Comparison of ENCODE assay signal across 8 mouse cellular contexts in genomic region chr11:24202641-24203361, GRCm38 (mm10).
A peak's percentile ranks its signal among the peaks of the same experiment; 100 is the strongest.
DNase-seq lines count a peak whose midpoint lies in the region; ATAC-seq lines count a peak whose summit lies in the region.
"Had no signal": no experiment of that assay in that cellular context is flagged by ENCODE, and none has a peak within 500 bp of the region (broad histone marks: within the 10 kb centered on the region; RNA-seq: fewer than 3 reads in every experiment).

No protein-coding gene starts in this region.

- H3K27me3 ChIP-seq in intestine, embryonic 14.5 days (replicated peaks; ENCODE audit: control insufficient read depth, insufficient read depth, low read length): no peaks in the 10 kb centered on the region
- no peaks in the 10 kb centered on the region for H3K27me3 ChIP-seq in intestine, embryonic 16.5 days (replicated peaks; ENCODE audit: control insufficient read depth, insufficient read depth, low read length)
- H3K27me3 ChIP-seq in embryonic facial prominence, embryonic 12.5 days: no peaks in the 10 kb centered on the region

- peak overlapping the region; percentile 4; the same call in 1 of the 2 replicates for H3K4me2 ChIP-seq in intestine, embryonic 14.5 days (ENCODE audit: low read length)
- H3K4me2 ChIP-seq in intestine, embryonic 16.5 days (ENCODE audit: low read depth, low read length): no peak overlapping the region
- H3K4me2 ChIP-seq in embryonic facial prominence, embryonic 12.5 days (replicated peaks): 0 out of 2 replicates have a peak overlapping the region, but pooled peaks have one; percentile 0

- no peaks in the 10 kb centered on the region for H3K36me3 ChIP-seq in intestine, embryonic 14.5 days (ENCODE audit: control insufficient read depth, insufficient read depth, low read length)
- no peaks in the 10 kb centered on the region for H3K36me3 ChIP-seq in intestine, embryonic 16.5 days (ENCODE audit: control insufficient read depth, insufficient read depth, low read length)
- no peaks in the 10 kb centered on the region for H3K36me3 ChIP-seq in embryonic facial prominence, embryonic 12.5 days

- no peaks in the 10 kb centered on the region for H3K9me3 ChIP-seq in intestine, embryonic 14.5 days (ENCODE audit: control insufficient read depth, low read length)
- H3K9me3 ChIP-seq in intestine, embryonic 16.5 days (ENCODE audit: control insufficient read depth, low read length): no peaks in the 10 kb centered on the region
- H3K9me3 ChIP-seq in embryonic facial prominence, embryonic 12.5 days: no peaks in the 10 kb centered on the region

- H3K4me1 ChIP-seq in intestine, embryonic 14.5 days (replicated peaks; ENCODE audit: control insufficient read depth, insufficient read depth, low read length): peaks cover 14% of the 10 kb centered on the region
- H3K4me1 ChIP-seq in intestine, embryonic 16.5 days (ENCODE audit: control insufficient read depth, insufficient read depth, low read length): peaks cover 10% of the 10 kb centered on the region; the same call in 1 of the 2 replicates
- H3K4me1 ChIP-seq in embryonic facial prominence, embryonic 12.5 days: peaks cover 24% of the 10 kb centered on the region

- H3K27ac ChIP-seq in intestine, embryonic 14.5 days (ENCODE audit: low read depth): no peak overlapping the region
- H3K27ac ChIP-seq in intestine, embryonic 16.5 days (ENCODE audit: low read length): no peak overlapping the region
- peak overlapping the region; percentile 36; the same call in 1 of the 2 replicates for H3K27ac ChIP-seq in embryonic facial prominence, embryonic 12.5 days

- H3K9ac ChIP-seq in intestine, embryonic 14.5 days (ENCODE audit: low read length): no peak overlapping the region
- no peak overlapping the region for H3K9ac ChIP-seq in intestine, embryonic 16.5 days (ENCODE audit: low read depth, low read length)
- no peak overlapping the region for H3K9ac ChIP-seq in embryonic facial prominence, embryonic 12.5 days

- ATAC-seq in intestine, embryonic 14.5 days (replicated peaks; ENCODE audit: low FRiP score, low TSS enrichment, low read depth): peak; percentile 57; the same call in 1 of the 2 replicates
- no peak for ATAC-seq in intestine, embryonic 16.5 days
- peak; percentile 58; the same call in 1 of the 2 replicates for ATAC-seq in embryonic facial prominence, embryonic 12.5 days (ENCODE audit: insufficient number of reproducible peaks, insufficient read depth, low FRiP score, low TSS enrichment)

- WGBS in intestine, embryonic 14.5 days: 19% methylated on average over 7 of the region's 7 CpGs
- WGBS in intestine, embryonic 16.5 days: 31% methylated on average over 7 of the region's 7 CpGs
- WGBS in embryonic facial prominence, embryonic 12.5 days: 26% methylated on average over 7 of the region's 7 CpGs

- no peak overlapping the region for H3K4me3 ChIP-seq in intestine, embryonic 14.5 days (ENCODE audit: low read depth, low read length)
- H3K4me3 ChIP-seq in intestine, embryonic 16.5 days (ENCODE audit: low read length): no peak overlapping the region
- H3K4me3 ChIP-seq in embryonic facial prominence, embryonic 12.5 days: no peak overlapping the region

- no peak for DNase-seq in intestine, embryonic 14.5 days (ENCODE audit: low spot score)
- peak; percentile 55 for DNase-seq in ovary, postnatal 36 days (ENCODE audit: low spot score)
- no peak for DNase-seq in ovary, postnatal 14 days (ENCODE audit: low spot score)
- peak; percentile 68 for DNase-seq in yolk sac, embryonic 10.5 days (ENCODE audit: low spot score)
- DNase-seq in thymus, postnatal 14 days: no peak
- DNase-seq: adrenal gland, postnatal 36 days had no signal

Comparison
In these comparisons a context has a peak if more than half of its experiments do, and no peak if none do; other contexts are left out.
1. DNase-seq: peak in ovary, postnatal 36 days (single experiment) and yolk sac, embryonic 10.5 days (single experiment); none in intestine, embryonic 14.5 days (single experiment), ovary, postnatal 14 days (single experiment) and thymus, postnatal 14 days (single experiment).